Mouse (Mus musculus) cerebellum, adult 2 months (tissue): ENCODE measurements around the gene Dapk2.

Experiments used
- CTCF ChIP-seq: fragments of 200-500 bp; IDR thresholded peaks from 2 replicates; pipeline ENCODE4 v1.5.1; 2011; ENCODE audit warnings: low read depth, mild to moderate bottlenecking, control low read depth, low read length, moderate library complexity, borderline replicate concordance; ENCODE audit not compliant: insufficient read depth
- POLR2A ChIP-seq: fragments of 200-500 bp; IDR thresholded peaks from 2 replicates; pipeline ENCODE4 v1.6.1; 2011; ENCODE audit warnings: low read length, control low read depth, borderline replicate concordance; ENCODE audit not compliant: insufficient read depth

DNA sequence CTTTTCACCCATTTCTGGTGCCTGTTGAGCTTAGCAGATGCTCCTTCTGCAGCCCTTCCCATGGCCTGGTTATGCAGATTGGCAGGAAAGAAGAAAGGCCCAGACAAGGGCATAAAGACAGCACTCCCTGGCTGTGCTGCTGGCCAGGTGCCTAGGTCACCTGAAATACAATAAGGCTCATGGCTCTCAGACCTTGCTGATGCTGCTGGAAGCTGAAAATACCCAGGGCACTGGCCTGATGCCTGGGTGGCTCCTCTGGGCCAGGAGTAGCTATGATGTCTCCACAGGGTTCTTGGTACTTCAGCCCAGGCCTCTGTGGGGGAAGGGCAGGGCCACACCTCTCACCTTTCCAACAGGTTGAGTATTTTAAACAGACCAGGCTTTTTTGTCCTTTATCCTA, 121.6 kb downstream of the Dapk2 start:
- TF ChIP-seq CTCF (no peak), POLR2A (no peak)
